ENCODE assay signal across 8 mouse cellular contexts in genomic region chr11:50226406-50226805, GRCm38 (mm10). TPM values are rescaled to one million over a fixed set of nuclear protein-coding genes. Genes with fewer than 3 reads are reported as not detected.
A peak's percentile ranks its signal among the peaks of the same experiment; 100 is the strongest.
DNase-seq lines count a peak whose midpoint lies in the region; ATAC-seq and TF ChIP-seq lines count a peak whose summit lies in the region.

No protein-coding gene starts in this region.

- 29% methylated on average over 2 of the region's 2 CpGs for WGBS in lung, embryonic 15.5 days
- WGBS in intestine, embryonic 16.5 days: 32% methylated on average over 2 of the region's 2 CpGs
- 38% methylated on average over 2 of the region's 2 CpGs for WGBS in neural tube, embryonic 15.5 days

- DNase-seq in lung, adult 18-20 months: no peak
- no peak for DNase-seq in layer of hippocampus, postnatal 36 days
- DNase-seq in left cerebral cortex, adult 9 months (ENCODE audit: low spot score in 2 of 2): no peak
- DNase-seq in urinary bladder, postnatal 36 days (ENCODE audit: low spot score in 2 of 2): no peak

- TF ChIP-seq CTCF in embryonic fibroblast, embryonic 13.5 days (IDR thresholded peaks at IDR 0.05; ENCODE audit: borderline replicate concordance, insufficient read depth, low read length): no peak

- peak overlapping the region; percentile 97 for H3K9ac ChIP-seq in lung, embryonic 15.5 days
- H3K9ac ChIP-seq in intestine, embryonic 16.5 days (ENCODE audit: low read depth, low read length): peak overlapping the region; percentile 97
- H3K9ac ChIP-seq in neural tube, embryonic 15.5 days (replicated peaks): peak overlapping the region; percentile 100

- no peaks in the 10 kb centered on the region for H3K27me3 ChIP-seq in lung, embryonic 15.5 days
- no peaks in the 10 kb centered on the region for H3K27me3 ChIP-seq in intestine, embryonic 16.5 days (replicated peaks; ENCODE audit: control insufficient read depth, insufficient read depth, low read length)
- no peaks in the 10 kb centered on the region for H3K27me3 ChIP-seq in neural tube, embryonic 15.5 days (replicated peaks)

- H3K4me3 ChIP-seq in lung, embryonic 15.5 days: peak overlapping the region; percentile 75
- peak overlapping the region; percentile 92 for H3K4me3 ChIP-seq in embryonic fibroblast, embryonic 13.5 days (ENCODE audit: insufficient read depth, low read length)
- peak overlapping the region; percentile 97 for H3K4me3 ChIP-seq in intestine, embryonic 16.5 days (ENCODE audit: low read length)
- peak overlapping the region; percentile 80 for H3K4me3 ChIP-seq in neural tube, embryonic 15.5 days (replicated peaks)

- TF ChIP-seq POLR2A in embryonic fibroblast, embryonic 13.5 days (IDR thresholded peaks at IDR 0.05; ENCODE audit: low read depth, low read length): no peak

- peak overlapping the region; percentile 97 for H3K4me2 ChIP-seq in lung, embryonic 15.5 days
- H3K4me2 ChIP-seq in intestine, embryonic 16.5 days (ENCODE audit: low read depth, low read length): peak overlapping the region; percentile 89
- peak overlapping the region; percentile 91 for H3K4me2 ChIP-seq in neural tube, embryonic 15.5 days

- peak overlapping the region; percentile 77 for H3K27ac ChIP-seq in lung, embryonic 15.5 days
- no peak overlapping the region for H3K27ac ChIP-seq in embryonic fibroblast, embryonic 13.5 days (ENCODE audit: insufficient read depth, low read length)
- peak overlapping the region; percentile 19; the same call in 1 of the 2 replicates for H3K27ac ChIP-seq in intestine, embryonic 16.5 days (ENCODE audit: low read length)
- peak overlapping the region; percentile 94; the same call in 1 of the 2 replicates for H3K27ac ChIP-seq in neural tube, embryonic 15.5 days (replicated peaks)

- no peaks in the 10 kb centered on the region for H3K9me3 ChIP-seq in lung, embryonic 15.5 days
- no peaks in the 10 kb centered on the region for H3K9me3 ChIP-seq in intestine, embryonic 16.5 days (ENCODE audit: control insufficient read depth, low read length)
- no peaks in the 10 kb centered on the region for H3K9me3 ChIP-seq in neural tube, embryonic 15.5 days (replicated peaks)

- no peaks in the 10 kb centered on the region for H3K36me3 ChIP-seq in lung, embryonic 15.5 days
- no peaks in the 10 kb centered on the region; the same call in 1 of the 2 replicates for H3K36me3 ChIP-seq in intestine, embryonic 16.5 days (ENCODE audit: control insufficient read depth, insufficient read depth, low read length)
- no peaks in the 10 kb centered on the region for H3K36me3 ChIP-seq in neural tube, embryonic 15.5 days

- H3K4me1 ChIP-seq in lung, embryonic 15.5 days: peaks cover 52% of the 10 kb centered on the region
- peaks cover 9% of the 10 kb centered on the region; the same call in 1 of the 2 replicates for H3K4me1 ChIP-seq in embryonic fibroblast, embryonic 13.5 days (ENCODE audit: control insufficient read depth, insufficient read depth, low read length)
- H3K4me1 ChIP-seq in intestine, embryonic 16.5 days (ENCODE audit: control insufficient read depth, insufficient read depth, low read length): peaks cover 48% of the 10 kb centered on the region
- H3K4me1 ChIP-seq in neural tube, embryonic 15.5 days: peaks cover 63% of the 10 kb centered on the region

- ATAC-seq in lung, embryonic 15.5 days (ENCODE audit: borderline replicate concordance, extremely low read depth, low FRiP score, low TSS enrichment): no peak
- ATAC-seq in intestine, embryonic 16.5 days: no peak
- no peak for ATAC-seq in neural tube, embryonic 15.5 days (ENCODE audit: low FRiP score)

RNA-seq across cellular contexts. Expression of gene Ltc4s, which starts 12.0 kb away (rescaled TPM):
- polyA plus RNA-seq in lung, embryonic 15.5 days (2015; fragmentation: Nextera tagmentation; extraction: Ambion mirVana): 2.5 and 2.8 TPM in 2 replicates
- 0.83 TPM in 1 of 2 replicates, not detected in the other for polyA plus RNA-seq in embryonic fibroblast, embryonic 13.5 days (2011; ENCODE audit: insufficient read length, low read depth, missing spikeins)
- 4.3 and 5.1 TPM in 2 replicates for polyA plus RNA-seq in intestine, embryonic 16.5 days (2015; fragmentation: Nextera tagmentation; extraction: Ambion mirVana)
- 2.9 and 3.7 TPM in 2 replicates for polyA plus RNA-seq in neural tube, embryonic 15.5 days (2015; fragmentation: Nextera tagmentation; extraction: Ambion mirVana)
- total RNA-seq in layer of hippocampus, postnatal 36 days (2021): 1 to 10 TPM; 5.1 to 8.7 TPM

RNA-seq across cellular contexts. Expression of gene Mgat4b, which starts 15.7 kb away (rescaled TPM):
- polyA plus RNA-seq in lung, embryonic 15.5 days (2015; fragmentation: Nextera tagmentation; extraction: Ambion mirVana): 36.4 and 41.0 TPM in 2 replicates
- polyA plus RNA-seq in embryonic fibroblast, embryonic 13.5 days (2011; ENCODE audit: insufficient read length, low read depth, missing spikeins): 35.1 and 41.8 TPM in 2 replicates
- 7.6 and 8.2 TPM in 2 replicates for polyA plus RNA-seq in intestine, embryonic 16.5 days (2015; fragmentation: Nextera tagmentation; extraction: Ambion mirVana)
- polyA plus RNA-seq in neural tube, embryonic 15.5 days (2015; fragmentation: Nextera tagmentation; extraction: Ambion mirVana): 50.2 and 63.8 TPM in 2 replicates
- 100 to 1,000 TPM in 1 of 2 experiments, 10 to 100 TPM in 1; 91.1 to 102 TPM for total RNA-seq in layer of hippocampus, postnatal 36 days (2021)

RNA-seq across cellular contexts. Expression of gene Sqstm1, which starts 15.8 kb away (rescaled TPM):
- 251 and 273 TPM in 2 replicates for polyA plus RNA-seq in lung, embryonic 15.5 days (2015; fragmentation: Nextera tagmentation; extraction: Ambion mirVana)
- polyA plus RNA-seq in embryonic fibroblast, embryonic 13.5 days (2011; ENCODE audit: insufficient read length, low read depth, missing spikeins): 332 and 376 TPM in 2 replicates
- polyA plus RNA-seq in intestine, embryonic 16.5 days (2015; fragmentation: Nextera tagmentation; extraction: Ambion mirVana): 193 and 196 TPM in 2 replicates
- 421 and 450 TPM in 2 replicates for polyA plus RNA-seq in neural tube, embryonic 15.5 days (2015; fragmentation: Nextera tagmentation; extraction: Ambion mirVana)
- 100 to 1,000 TPM; 426 to 430 TPM for total RNA-seq in layer of hippocampus, postnatal 36 days (2021)

RNA-seq across cellular contexts. Expression of gene Mrnip, which starts 52.2 kb away (rescaled TPM):
- polyA plus RNA-seq in lung, embryonic 15.5 days (2015; fragmentation: Nextera tagmentation; extraction: Ambion mirVana): 19.1 and 19.5 TPM in 2 replicates
- 2.9 and 3.7 TPM in 2 replicates for polyA plus RNA-seq in embryonic fibroblast, embryonic 13.5 days (2011; ENCODE audit: insufficient read length, low read depth, missing spikeins)
- polyA plus RNA-seq in intestine, embryonic 16.5 days (2015; fragmentation: Nextera tagmentation; extraction: Ambion mirVana): 10.3 and 12.4 TPM in 2 replicates
- polyA plus RNA-seq in neural tube, embryonic 15.5 days (2015; fragmentation: Nextera tagmentation; extraction: Ambion mirVana): 34.2 and 36.7 TPM in 2 replicates
- 10 to 100 TPM; 13.0 to 14.2 TPM for total RNA-seq in layer of hippocampus, postnatal 36 days (2021)
